Comparison of ENCODE assay signal across 8 mouse cellular contexts in the genomic region with DNA sequence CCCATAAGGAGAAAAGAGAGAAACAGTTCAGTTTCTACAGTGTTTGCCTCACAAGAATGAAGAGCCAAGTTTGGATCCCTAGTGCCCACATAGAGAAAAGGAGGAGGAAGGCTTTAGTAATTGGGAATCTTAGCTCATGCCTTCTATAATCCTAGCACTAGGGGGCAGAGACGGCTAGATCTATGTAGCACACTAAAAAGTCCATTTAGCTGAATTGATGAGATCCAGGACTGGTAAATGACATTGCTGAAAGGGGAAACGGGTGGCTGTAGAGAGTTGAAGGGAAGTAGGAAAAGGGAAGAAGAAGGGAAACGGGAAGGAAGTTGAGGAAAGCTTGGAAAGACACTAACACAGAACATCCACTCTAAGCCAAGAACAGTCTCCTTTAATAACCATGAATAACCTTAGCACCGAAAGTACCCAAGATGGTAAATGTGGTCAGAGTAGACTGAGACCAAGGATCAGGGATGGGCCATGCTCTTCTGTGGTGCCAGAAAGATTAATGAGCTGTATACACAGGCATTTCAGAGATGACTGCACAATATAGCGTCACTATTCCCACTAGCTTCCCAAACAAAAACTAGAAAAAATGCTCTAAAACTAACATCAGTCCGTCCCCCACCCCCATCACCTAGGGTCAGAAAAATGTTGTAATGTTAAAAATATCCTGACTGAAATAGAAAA.
DNase-seq lines count a peak whose midpoint lies in the region; ATAC-seq lines count a peak whose summit lies in the region.

No protein-coding gene starts in this region.

- no peak overlapping the region for H3K27ac ChIP-seq in heart, embryonic 10.5 days
- H3K27ac ChIP-seq in forebrain, embryonic 12.5 days: no peak overlapping the region
- H3K27ac ChIP-seq in intestine, embryonic 16.5 days (ENCODE audit: low read length): no peak overlapping the region

- H3K4me2 ChIP-seq in forebrain, embryonic 12.5 days: no peak overlapping the region
- H3K4me2 ChIP-seq in intestine, embryonic 16.5 days (ENCODE audit: low read depth, low read length): no peak overlapping the region

- intact Hi-C loops in left cerebral cortex, postnatal 14 days (cut with DNase I): loop anchor here (1.0 kb wide), 1 partner anchor 120 kb away; a partner anchor contains a TSS

- H3K4me3 ChIP-seq in heart, embryonic 10.5 days: no peak overlapping the region
- no peak overlapping the region for H3K4me3 ChIP-seq in forebrain, embryonic 12.5 days (replicated peaks)
- H3K4me3 ChIP-seq in intestine, embryonic 16.5 days (ENCODE audit: low read length): no peak overlapping the region

- DNase-seq in heart, adult 8-10 months (ENCODE audit: low spot score): peak; percentile 62
- DNase-seq in heart, embryonic 10.5 days (ENCODE audit: low spot score): no peak
- DNase-seq in adrenal gland, adult 8-10 months: peak; percentile 9
- DNase-seq in left cerebral cortex, postnatal 14 days (ENCODE audit: low spot score in 2 of 2): peak; percentile 79 to 86
- peak; percentile 67 to 76 for DNase-seq in right cerebral cortex, postnatal 10 days (ENCODE audit: low spot score in 2 of 2)
- DNase-seq in spleen, adult 18-20 months: no peak

- 0 out of 2 replicates have a peak, but pooled peaks have one; percentile 55 for ATAC-seq in forebrain, embryonic 12.5 days (ENCODE audit: low FRiP score)
- peak; percentile 53; the same call in 1 of the 2 replicates for ATAC-seq in intestine, embryonic 16.5 days

- no peaks in the 10 kb centered on the region for H3K36me3 ChIP-seq in heart, embryonic 10.5 days
- H3K36me3 ChIP-seq in forebrain, embryonic 12.5 days (replicated peaks): no peaks in the 10 kb centered on the region
- H3K36me3 ChIP-seq in intestine, embryonic 16.5 days (ENCODE audit: control insufficient read depth, insufficient read depth, low read length): no peaks in the 10 kb centered on the region

- WGBS in heart, embryonic 10.5 days: 49% methylated on average over 6 of the region's 6 CpGs
- 70% methylated on average over 6 of the region's 6 CpGs for WGBS in forebrain, embryonic 12.5 days
- WGBS in intestine, embryonic 16.5 days: 42% methylated on average over 6 of the region's 6 CpGs

- no peaks in the 10 kb centered on the region for H3K27me3 ChIP-seq in heart, embryonic 10.5 days (ENCODE audit: insufficient read depth, poor library complexity, severe bottlenecking)
- no peaks in the 10 kb centered on the region for H3K27me3 ChIP-seq in forebrain, embryonic 12.5 days
- H3K27me3 ChIP-seq in intestine, embryonic 16.5 days (replicated peaks; ENCODE audit: control insufficient read depth, insufficient read depth, low read length): no peaks in the 10 kb centered on the region

- H3K9me3 ChIP-seq in heart, embryonic 10.5 days: no peaks in the 10 kb centered on the region
- no peaks in the 10 kb centered on the region for H3K9me3 ChIP-seq in forebrain, embryonic 12.5 days
- no peaks in the 10 kb centered on the region for H3K9me3 ChIP-seq in intestine, embryonic 16.5 days (ENCODE audit: control insufficient read depth, low read length)

- no peak overlapping the region for H3K9ac ChIP-seq in forebrain, embryonic 12.5 days
- H3K9ac ChIP-seq in intestine, embryonic 16.5 days (ENCODE audit: low read depth, low read length): no peak overlapping the region

- H3K4me1 ChIP-seq in heart, embryonic 10.5 days: no peaks in the 10 kb centered on the region
- H3K4me1 ChIP-seq in forebrain, embryonic 12.5 days: no peaks in the 10 kb centered on the region
- H3K4me1 ChIP-seq in intestine, embryonic 16.5 days (ENCODE audit: control insufficient read depth, insufficient read depth, low read length): no peaks in the 10 kb centered on the region

Comparison
In these comparisons a context has a peak if more than half of its experiments do, and no peak if none do; other contexts are left out.
1. DNase-seq: peak in heart, adult 8-10 months (single experiment), adrenal gland, adult 8-10 months (single experiment), left cerebral cortex, postnatal 14 days (2 of 2) and right cerebral cortex, postnatal 10 days (2 of 2); none in heart, embryonic 10.5 days (single experiment) and spleen, adult 18-20 months (0 of 2).